Mouse (Mus musculus) cerebellum, adult 18-20 months (tissue): ENCODE data around the gene Tmco4.

Source experiments
- DNase-seq, 2 experiments: peaks; one replicate each; pipeline ENCODE4 v3.0.0; 2021

The Tmco4 gene

GRCm38 (mm10) chr4:139096201-139096600, 123.5 kb downstream of the Tmco4 start:
- DNase-seq = no peak

GRCm38 (mm10) chr4:139100326-139100725, 127.6 kb downstream of the Tmco4 start:
- no peak for DNase-seq

- no peak for DNase-seq
These were observed 128.9 kb downstream of the Tmco4 start for GRCm38 (mm10) chr4:139101546-139101945.

GRCm38 (mm10) chr4:139105453-139105852, 132.8 kb downstream of the Tmco4 start:
- DNase-seq = no peak
